Comparison of ENCODE assay signal across 15 mouse cellular contexts in genomic region chr2:112510140-112510539, GRCm38 (mm10). TPM values are rescaled to one million over a fixed set of nuclear protein-coding genes. Genes with fewer than 3 reads are reported as not detected.
DNase-seq lines count a peak whose midpoint lies in the region; ATAC-seq and TF ChIP-seq lines count a peak whose summit lies in the region.
"Had no signal": no experiment of that assay in that cellular context is flagged by ENCODE, and none has a peak within 500 bp of the region (broad histone marks: within the 10 kb centered on the region; RNA-seq: fewer than 3 reads in every experiment).

No protein-coding gene starts in this region.

- ATAC-seq in heart, embryonic 11.5 days (replicated peaks; ENCODE audit: insufficient number of reproducible peaks, low FRiP score, low TSS enrichment), result peak; percentile 82; the same call in 1 of the 2 replicates
- ATAC-seq in intestine, postnatal 0 days, result 0 out of 2 replicates have a peak, but pooled peaks have one; percentile 19
- ATAC-seq in kidney, embryonic 15.5 days (replicated peaks; ENCODE audit: low FRiP score), result no peak

- no peaks in the 10 kb centered on the region for H3K36me3 ChIP-seq in heart, embryonic 11.5 days (ENCODE audit: control insufficient read depth, insufficient read depth, low read length)
- H3K36me3 ChIP-seq in intestine, postnatal 0 days (ENCODE audit: control insufficient read depth, insufficient read depth), result no peaks in the 10 kb centered on the region
- no peaks in the 10 kb centered on the region for H3K36me3 ChIP-seq in kidney, embryonic 15.5 days
- H3K36me3 ChIP-seq: hindbrain, embryonic 13.5 days; midbrain, embryonic 10.5 days had no signal

- no peak overlapping the region for H3K4me3 ChIP-seq in heart, embryonic 11.5 days (ENCODE audit: low read depth, low read length)
- H3K4me3 ChIP-seq in intestine, postnatal 0 days (ENCODE audit: low read depth, low read length), result no peak overlapping the region
- H3K4me3 ChIP-seq in kidney, embryonic 15.5 days (replicated peaks), result no peak overlapping the region
- H3K4me3 ChIP-seq in gastrocnemius, adult 2 months, result no peak overlapping the region
- H3K4me3 ChIP-seq: hindbrain, embryonic 13.5 days; midbrain, embryonic 10.5 days had no signal

- no peaks in the 10 kb centered on the region for H3K27me3 ChIP-seq in heart, embryonic 11.5 days (ENCODE audit: control insufficient read depth, insufficient read depth, low read length)
- no peaks in the 10 kb centered on the region for H3K27me3 ChIP-seq in intestine, postnatal 0 days (replicated peaks; ENCODE audit: control insufficient read depth, insufficient read depth, low read length)
- H3K27me3 ChIP-seq in kidney, embryonic 15.5 days, result no peaks in the 10 kb centered on the region
- H3K27me3 ChIP-seq: CH12.LX; hindbrain, embryonic 13.5 days had no signal

- H3K9me3 ChIP-seq in heart, embryonic 11.5 days (replicated peaks; ENCODE audit: control insufficient read depth, low read length), result no peaks in the 10 kb centered on the region
- no peaks in the 10 kb centered on the region for H3K9me3 ChIP-seq in intestine, postnatal 0 days (ENCODE audit: control insufficient read depth)
- no peaks in the 10 kb centered on the region for H3K9me3 ChIP-seq in kidney, embryonic 15.5 days (replicated peaks)
- H3K9me3 ChIP-seq: hindbrain, embryonic 13.5 days; midbrain, embryonic 10.5 days had no signal

- no peak overlapping the region for H3K4me2 ChIP-seq in heart, embryonic 11.5 days
- H3K4me2 ChIP-seq in intestine, postnatal 0 days (replicated peaks; ENCODE audit: low read depth), result no peak overlapping the region
- H3K4me2 ChIP-seq in kidney, embryonic 15.5 days, result no peak overlapping the region
- H3K4me2 ChIP-seq: hindbrain, embryonic 13.5 days had no signal

- H3K4me1 ChIP-seq in heart, embryonic 11.5 days (ENCODE audit: control insufficient read depth, insufficient read depth, low read length), result no peaks in the 10 kb centered on the region
- 0 out of 2 replicates have a peak, but pooled peaks cover 2% of the 10 kb centered on the region for H3K4me1 ChIP-seq in intestine, postnatal 0 days (replicated peaks; ENCODE audit: control insufficient read depth, insufficient read depth, low read length)
- no peaks in the 10 kb centered on the region for H3K4me1 ChIP-seq in kidney, embryonic 15.5 days
- H3K4me1 ChIP-seq: hindbrain, embryonic 13.5 days had no signal

- no peak for DNase-seq in heart, postnatal 4 days
- DNase-seq in NIH3T3 (ENCODE audit: low read depth), result peak; percentile 27
- peak; percentile 92 for DNase-seq in naive thymus-derived CD4-positive, alpha-beta T cell, adult 2 months (ENCODE audit: low read depth)
- no peak for DNase-seq in gastrocnemius, adult 2 months
- DNase-seq in layer of hippocampus, postnatal 36 days, result no peak
- DNase-seq: cerebellum, adult 9-11 months; kidney, postnatal 4 days had no signal

- no peak overlapping the region for H3K27ac ChIP-seq in heart, embryonic 11.5 days (ENCODE audit: low read depth, low read length)
- H3K27ac ChIP-seq in intestine, postnatal 0 days (ENCODE audit: low read depth, low read length), result no peak overlapping the region
- H3K27ac ChIP-seq in kidney, embryonic 15.5 days, result no peak overlapping the region
- H3K27ac ChIP-seq in gastrocnemius, adult 2 months, result no peak overlapping the region
- H3K27ac ChIP-seq: hindbrain, embryonic 13.5 days; midbrain, embryonic 10.5 days had no signal

- WGBS in heart, embryonic 11.5 days (ENCODE audit: insufficient replicate concordance), result 59% methylated on average over 4 of the region's 4 CpGs
- WGBS in intestine, postnatal 0 days, result 59% methylated on average over 4 of the region's 4 CpGs
- WGBS in kidney, embryonic 15.5 days, result 88% methylated on average over 4 of the region's 4 CpGs

- no peak for TF ChIP-seq CTCF in intestine, postnatal 0 days (IDR thresholded peaks at IDR 0.05; ENCODE audit: low read depth)
- TF ChIP-seq CTCF in gastrocnemius, adult 2 months (IDR thresholded peaks at IDR 0.05), result no peak

- no peak overlapping the region for H3K9ac ChIP-seq in heart, embryonic 11.5 days (ENCODE audit: low read depth, low read length)
- H3K9ac ChIP-seq in intestine, postnatal 0 days (ENCODE audit: low read depth, low read length), result no peak overlapping the region
- no peak overlapping the region for H3K9ac ChIP-seq in kidney, embryonic 15.5 days
- H3K9ac ChIP-seq: hindbrain, embryonic 13.5 days had no signal

- intact Hi-C loops in gastrocnemius, adult 2 months (cut with DNase I), result no loop called here

RNA-seq across cellular contexts. Expression of gene Aven, which starts 17.4 kb away (rescaled TPM):
- polyA plus RNA-seq in heart, embryonic 11.5 days (2014; fragmentation: Nextera tagmentation; extraction: Ambion mirVana), result 7.6 and 8.0 TPM in 2 replicates
- 10 to 100 TPM; 15.1 to 17.2 TPM for total RNA-seq in heart, postnatal 4 days (2021)
- polyA plus RNA-seq in intestine, postnatal 0 days (2015; fragmentation: Nextera tagmentation; extraction: Ambion mirVana), result 5.0 and 5.9 TPM in 2 replicates
- polyA plus RNA-seq in kidney, embryonic 15.5 days (2015; fragmentation: Nextera tagmentation; extraction: Ambion mirVana), result 7.2 and 9.3 TPM in 2 replicates
- total RNA-seq in gastrocnemius, adult 2 months (2021), result 10 to 100 TPM; 15.0 to 16.1 TPM
- 10 to 100 TPM in 1 of 2 experiments, 1 to 10 TPM in 1; 9.7 to 10.6 TPM for total RNA-seq in layer of hippocampus, postnatal 36 days (2021)

RNA-seq across cellular contexts. Expression of gene Chrm5, which starts 29.6 kb away (rescaled TPM):
- not detected in 2 replicates for polyA plus RNA-seq in heart, embryonic 11.5 days (2014; fragmentation: Nextera tagmentation; extraction: Ambion mirVana)
- total RNA-seq in heart, postnatal 4 days (2021), result not detected
- polyA plus RNA-seq in intestine, postnatal 0 days (2015; fragmentation: Nextera tagmentation; extraction: Ambion mirVana), result not detected in 2 replicates
- polyA plus RNA-seq in kidney, embryonic 15.5 days (2015; fragmentation: Nextera tagmentation; extraction: Ambion mirVana), result 0.17 and 0.22 TPM in 2 replicates
- under 1 TPM in 1 of 2 experiments, not detected in 1; 0.20 TPM for total RNA-seq in gastrocnemius, adult 2 months (2021)
- total RNA-seq in layer of hippocampus, postnatal 36 days (2021), result 1 to 10 TPM; 6.6 to 8.8 TPM
- total RNA-seq: adrenal gland, adult 18-20 months; CH12.LX; granulocyte monocyte progenitor cell, adult 5-6 weeks had no signal
- polyA plus RNA-seq: midbrain, embryonic 10.5 days had no signal

RNA-seq across cellular contexts. Expression of gene Emc7, which starts 55.3 kb away (rescaled TPM):
- 15.9 and 17.8 TPM in 2 replicates for polyA plus RNA-seq in heart, embryonic 11.5 days (2014; fragmentation: Nextera tagmentation; extraction: Ambion mirVana)
- 10 to 100 TPM; 15.5 to 16.4 TPM for total RNA-seq in heart, postnatal 4 days (2021)
- 20.0 and 20.6 TPM in 2 replicates for polyA plus RNA-seq in intestine, postnatal 0 days (2015; fragmentation: Nextera tagmentation; extraction: Ambion mirVana)
- polyA plus RNA-seq in kidney, embryonic 15.5 days (2015; fragmentation: Nextera tagmentation; extraction: Ambion mirVana), result 19.3 and 20.0 TPM in 2 replicates
- 10 to 100 TPM; 12.6 to 15.3 TPM for total RNA-seq in gastrocnemius, adult 2 months (2021)
- total RNA-seq in layer of hippocampus, postnatal 36 days (2021), result 10 to 100 TPM; 44.5 to 45.3 TPM

Comparison
In these comparisons a context has a peak if more than half of its experiments do, and no peak if none do; other contexts are left out.
1. DNase-seq: peak in NIH3T3 (single experiment) and naive thymus-derived CD4-positive, alpha-beta T cell, adult 2 months (single experiment); none in heart, postnatal 4 days (single experiment), gastrocnemius, adult 2 months (single experiment) and layer of hippocampus, postnatal 36 days (0 of 2).
2. RNA of gene Chrm5, which starts 29.6 kb away (total RNA-seq): 6.6 to 8.8 TPM in layer of hippocampus, postnatal 36 days; 0.20 TPM in gastrocnemius, adult 2 months and not detected in heart, postnatal 4 days; every median in the first group is over 4 times any median in the second.